Mouse (Mus musculus): ENCODE measurements around the gene Spg20.

Spg20 gene

DNA sequence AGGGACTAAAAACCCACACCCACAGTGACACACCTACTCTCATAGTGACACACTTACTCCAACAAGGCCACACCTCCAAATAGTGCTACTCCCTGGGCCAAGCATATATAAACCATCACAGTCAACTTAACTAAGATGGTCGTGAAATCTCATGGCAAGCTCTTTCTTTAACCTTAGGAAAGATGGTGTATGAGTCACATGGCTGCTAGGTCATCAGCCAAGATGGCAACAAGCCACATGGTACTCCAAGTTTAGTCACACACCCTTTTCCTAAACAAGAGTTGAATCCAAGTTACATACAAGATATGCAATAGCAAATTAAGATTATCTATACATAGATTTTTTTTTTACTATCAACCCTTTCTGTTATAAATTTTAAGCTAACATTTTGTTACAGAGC, 18.7 kb upstream of the Spg20 start:
- in situ Hi-C loops (cut with MboI; ENCODE audit: low pct_unique_long_range_greater_than_20kb in 1 of 2, low sequenced_read_pairs in 2 of 2, unreplicated experiment in 1 of 2) = no loop called here

DNA sequence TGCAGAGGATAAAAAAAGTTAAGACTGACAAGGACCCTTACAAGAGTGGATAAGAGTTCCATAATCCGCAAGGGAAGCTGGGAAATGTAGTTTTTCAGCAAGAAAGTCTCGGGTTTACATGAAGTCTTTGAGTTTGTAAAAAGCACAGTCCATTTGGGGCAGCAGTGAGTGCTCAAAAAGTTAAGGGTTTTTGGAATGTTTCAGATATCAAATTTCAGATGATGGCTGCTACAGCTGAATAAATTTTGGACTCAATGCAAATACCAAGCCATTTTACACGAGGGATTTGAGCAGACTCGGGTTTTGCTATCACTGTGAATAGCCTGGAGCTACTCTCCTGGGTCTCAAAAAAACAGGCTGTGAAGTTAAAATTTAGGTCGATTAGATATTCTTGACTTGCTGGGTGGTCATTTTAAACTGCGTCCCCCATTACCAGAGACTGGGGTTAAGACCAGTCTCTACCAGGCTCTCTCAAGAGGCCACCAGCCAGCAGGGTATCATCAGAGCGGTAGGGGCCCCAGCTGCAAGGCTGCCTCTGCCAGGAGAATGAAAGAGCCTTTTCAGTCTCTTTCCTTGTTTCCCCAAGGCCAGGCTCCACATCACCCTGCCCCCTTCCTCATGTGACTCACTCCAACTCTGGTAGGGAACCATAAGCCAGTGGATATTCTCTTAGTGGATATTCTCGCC, 15.8 kb upstream of the Spg20 start:
- in situ Hi-C loops (cut with MboI; ENCODE audit: low pct_unique_long_range_greater_than_20kb in 1 of 2, low sequenced_read_pairs in 2 of 2, unreplicated experiment in 1 of 2) = no loop called here

DNA sequence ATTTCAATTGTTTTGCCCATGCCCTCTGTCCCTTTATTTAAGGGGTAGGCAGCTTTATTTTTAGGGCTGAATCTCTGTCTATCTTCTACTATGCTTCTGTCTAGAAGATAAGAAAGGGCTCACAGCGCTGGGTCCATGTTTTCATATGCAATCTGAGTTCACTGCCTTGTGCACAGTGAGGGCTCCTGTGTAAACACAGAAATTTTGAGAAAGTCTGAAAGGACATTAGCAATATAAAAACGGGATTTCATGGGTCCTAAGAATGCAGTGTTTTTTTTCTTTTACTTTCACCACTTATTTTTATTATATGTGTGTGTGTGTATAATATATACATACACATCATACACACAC, 15.3 kb upstream of the Spg20 start:
- in situ Hi-C loops (cut with MboI; ENCODE audit: low pct_unique_long_range_greater_than_20kb in 1 of 2, low sequenced_read_pairs in 2 of 2, unreplicated experiment in 1 of 2) = no loop called here

DNA sequence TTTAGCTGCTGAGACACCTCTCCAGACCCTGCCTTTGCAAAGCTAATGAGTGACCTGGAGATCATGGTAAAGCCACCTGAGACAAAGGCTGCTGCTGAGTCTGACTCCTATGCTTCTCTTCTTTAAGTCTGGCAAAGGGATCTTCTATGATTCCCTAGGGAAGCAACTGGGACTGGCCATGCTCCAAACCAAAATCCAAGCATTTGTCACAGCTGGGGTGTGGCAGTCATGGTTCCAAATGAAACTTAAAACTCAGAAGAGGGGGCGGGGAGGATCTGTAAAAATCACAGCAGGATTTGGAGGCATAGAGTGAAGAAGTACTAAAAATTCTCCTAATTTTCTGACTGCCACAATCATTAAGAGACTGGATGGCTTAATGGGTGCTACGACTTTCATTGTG, 14.7 kb upstream of the Spg20 start:
- in situ Hi-C loops (cut with MboI; ENCODE audit: low pct_unique_long_range_greater_than_20kb in 1 of 2, low sequenced_read_pairs in 2 of 2, unreplicated experiment in 1 of 2) = no loop called here

DNA sequence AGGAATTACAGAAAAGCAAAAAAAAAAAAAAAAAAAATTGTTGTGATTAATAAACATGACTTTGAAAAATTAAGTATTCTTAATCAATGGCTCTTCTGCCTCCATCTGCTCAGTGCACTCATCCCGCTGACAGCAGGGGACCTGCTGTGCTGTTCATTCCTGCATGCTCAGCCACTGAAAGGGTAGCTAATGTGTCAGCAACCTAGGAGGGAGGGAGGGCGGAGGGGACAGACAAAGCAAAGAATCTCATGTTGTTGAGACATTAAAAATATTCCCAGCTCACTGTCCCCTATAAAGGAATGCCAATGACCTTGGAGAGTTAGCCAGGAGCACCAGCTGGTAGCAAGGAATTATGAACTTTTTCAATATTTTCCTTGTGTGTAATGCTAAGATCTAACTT, 13.9 kb upstream of the Spg20 start:
- in situ Hi-C loops (cut with MboI; ENCODE audit: low pct_unique_long_range_greater_than_20kb in 1 of 2, low sequenced_read_pairs in 2 of 2, unreplicated experiment in 1 of 2) = no loop called here

DNA sequence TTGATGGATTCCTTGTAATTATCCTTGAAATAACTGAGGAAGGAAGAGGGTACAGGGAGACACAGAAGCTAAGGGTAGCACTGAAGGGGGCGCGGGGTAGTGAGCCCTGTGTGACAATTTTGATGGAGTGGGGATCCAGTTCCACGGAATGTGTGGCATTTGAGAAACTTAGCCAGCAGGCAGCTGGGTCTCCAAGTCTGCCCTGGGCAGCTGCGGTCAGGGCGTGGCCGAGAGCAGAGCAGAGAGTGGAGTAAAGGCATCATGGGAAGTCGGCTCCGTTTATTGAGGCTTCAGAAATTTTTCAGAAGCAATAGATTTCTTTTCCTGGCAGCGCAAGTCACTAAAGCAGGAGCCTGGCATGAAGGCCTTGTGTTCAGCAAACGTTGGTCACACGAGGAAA, 12.9 kb upstream of the Spg20 start:
- in situ Hi-C loops (cut with MboI; ENCODE audit: low pct_unique_long_range_greater_than_20kb in 1 of 2, low sequenced_read_pairs in 2 of 2, unreplicated experiment in 1 of 2) = no loop called here

DNA sequence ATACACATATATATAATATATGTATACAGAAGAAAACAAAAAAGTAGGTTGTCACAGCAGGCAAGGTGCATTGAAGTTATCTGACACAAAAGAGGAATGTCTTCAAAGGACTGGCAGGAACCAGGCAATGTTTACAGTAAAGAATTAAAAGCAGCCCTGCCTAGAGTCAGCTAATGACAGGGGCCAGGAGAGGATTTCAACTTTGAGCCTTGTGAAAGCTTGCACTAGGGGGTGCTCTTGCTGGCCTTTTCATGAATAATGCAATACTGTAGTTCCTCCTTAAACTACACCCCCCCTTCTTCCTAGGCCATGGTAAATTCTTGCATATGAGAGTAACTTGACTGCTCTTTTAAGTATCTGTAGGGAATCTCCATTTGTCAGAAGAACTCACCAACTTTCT, 10.8 kb upstream of the Spg20 start:
- in situ Hi-C loops (cut with MboI; ENCODE audit: low pct_unique_long_range_greater_than_20kb in 1 of 2, low sequenced_read_pairs in 2 of 2, unreplicated experiment in 1 of 2) = no loop called here

DNA sequence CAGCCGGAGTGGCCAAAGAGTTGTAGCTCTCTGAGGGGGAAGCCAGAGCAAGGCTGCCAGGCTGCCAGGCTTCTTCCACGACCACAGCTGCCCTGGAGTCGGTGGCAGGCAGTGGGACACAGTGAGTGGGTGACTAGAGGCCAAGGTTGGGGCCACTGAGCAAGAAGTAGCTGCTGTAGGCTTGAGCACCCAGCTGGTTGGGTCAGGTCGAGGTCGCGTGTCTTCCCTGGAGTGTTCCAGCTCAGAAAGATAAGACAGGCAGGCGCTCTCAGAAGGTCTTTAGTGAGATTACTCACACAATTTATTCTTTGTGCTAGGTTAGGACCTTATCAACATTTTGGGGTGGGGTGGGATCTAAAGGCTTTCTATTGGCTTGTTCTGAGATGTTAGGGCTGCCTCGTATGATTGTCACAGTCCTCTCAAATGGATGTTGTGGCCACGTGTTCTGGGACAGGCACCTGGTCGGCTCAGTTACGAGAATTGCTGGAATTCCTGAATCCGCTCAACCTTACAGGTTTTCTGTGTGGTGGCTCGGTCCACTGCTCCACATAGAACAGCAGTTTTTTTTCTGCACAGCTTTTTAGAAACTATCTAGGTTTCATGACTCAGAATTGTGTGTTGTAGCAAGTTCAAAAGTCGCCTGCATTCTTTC, 6.4 kb upstream of the Spg20 start:
- in situ Hi-C loops (cut with MboI; ENCODE audit: low pct_unique_long_range_greater_than_20kb in 1 of 2, low sequenced_read_pairs in 2 of 2, unreplicated experiment in 1 of 2) = no loop called here

DNA sequence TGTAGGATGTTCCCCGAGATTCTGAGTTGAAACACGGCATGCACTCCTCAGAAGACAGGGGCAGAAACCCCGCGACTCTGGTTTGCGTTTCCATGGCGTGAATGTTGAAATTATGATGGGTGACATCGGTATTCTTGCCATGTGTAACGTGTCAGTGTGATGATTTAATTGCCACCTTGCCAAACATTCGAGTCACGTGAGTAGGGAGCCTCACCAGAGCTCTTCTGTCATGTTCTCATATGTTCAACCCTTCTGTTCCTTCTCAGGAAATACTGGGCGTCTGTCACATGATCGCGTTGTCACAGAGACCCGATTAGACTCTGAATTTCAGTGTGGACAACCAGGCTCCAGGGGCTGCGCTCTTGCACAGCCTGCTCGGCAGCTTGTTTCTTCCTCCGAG, 5.9 kb upstream of the Spg20 start:
- in situ Hi-C loops (cut with MboI; ENCODE audit: low pct_unique_long_range_greater_than_20kb in 1 of 2, low sequenced_read_pairs in 2 of 2, unreplicated experiment in 1 of 2) = no loop called here

DNA sequence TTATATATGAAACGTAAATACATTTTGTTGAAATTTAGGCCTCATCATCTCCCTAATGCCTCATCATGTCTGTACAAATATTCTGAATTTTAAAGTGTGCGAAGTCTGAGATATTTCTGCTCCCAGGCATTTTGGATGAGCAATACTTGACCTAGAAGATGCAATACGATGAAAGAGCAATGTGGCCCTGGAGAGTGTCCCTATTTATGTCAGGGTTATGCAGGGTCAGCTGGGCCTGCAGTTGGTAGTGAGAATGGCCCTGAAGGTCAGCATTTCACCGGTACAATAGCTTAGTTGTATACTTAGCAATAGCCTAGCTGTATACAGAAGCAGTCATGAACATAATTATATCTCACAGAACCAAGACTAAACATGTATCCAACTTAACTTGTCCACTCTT, 2.8 kb upstream of the Spg20 start:
- in situ Hi-C loops (cut with MboI; ENCODE audit: low pct_unique_long_range_greater_than_20kb in 1 of 2, low sequenced_read_pairs in 2 of 2, unreplicated experiment in 1 of 2) = no loop called here

DNA sequence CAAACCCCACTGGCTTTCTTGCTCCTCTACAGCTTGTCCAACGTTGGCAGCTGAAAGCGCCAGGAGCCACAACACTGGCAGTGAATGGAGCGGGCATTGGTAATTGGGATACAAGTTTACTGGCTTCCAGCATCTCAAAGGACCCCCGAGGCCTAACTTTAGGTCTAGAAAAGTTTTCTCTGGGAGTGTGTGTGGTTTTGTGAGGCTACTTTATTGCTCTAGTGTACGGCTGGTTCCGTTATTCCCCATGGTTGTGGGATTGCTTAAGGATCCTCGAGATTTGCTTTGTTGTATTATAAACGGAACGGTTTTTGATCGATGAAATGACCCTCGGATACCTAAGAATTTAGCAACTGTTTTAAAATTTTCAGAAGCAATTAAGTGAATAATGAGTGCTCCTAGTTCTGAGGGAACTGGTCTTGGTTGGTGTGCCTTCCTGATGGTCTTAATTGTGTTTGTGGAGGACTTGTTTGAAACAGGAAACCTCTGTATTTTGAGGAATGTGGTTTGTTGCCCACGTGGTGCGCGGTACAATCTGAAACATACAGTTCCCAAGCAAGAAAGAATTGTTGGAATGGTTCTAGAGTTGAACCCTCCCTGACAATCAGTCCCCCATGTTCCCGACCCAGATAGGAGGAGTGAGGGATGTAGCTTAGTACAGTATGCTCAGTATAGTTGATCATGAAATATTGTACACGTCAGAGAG, 955 bp downstream of the Spg20 start:
- in situ Hi-C loops (cut with MboI; ENCODE audit: low pct_unique_long_range_greater_than_20kb in 1 of 2, low sequenced_read_pairs in 2 of 2, unreplicated experiment in 1 of 2) = no loop called here

DNA sequence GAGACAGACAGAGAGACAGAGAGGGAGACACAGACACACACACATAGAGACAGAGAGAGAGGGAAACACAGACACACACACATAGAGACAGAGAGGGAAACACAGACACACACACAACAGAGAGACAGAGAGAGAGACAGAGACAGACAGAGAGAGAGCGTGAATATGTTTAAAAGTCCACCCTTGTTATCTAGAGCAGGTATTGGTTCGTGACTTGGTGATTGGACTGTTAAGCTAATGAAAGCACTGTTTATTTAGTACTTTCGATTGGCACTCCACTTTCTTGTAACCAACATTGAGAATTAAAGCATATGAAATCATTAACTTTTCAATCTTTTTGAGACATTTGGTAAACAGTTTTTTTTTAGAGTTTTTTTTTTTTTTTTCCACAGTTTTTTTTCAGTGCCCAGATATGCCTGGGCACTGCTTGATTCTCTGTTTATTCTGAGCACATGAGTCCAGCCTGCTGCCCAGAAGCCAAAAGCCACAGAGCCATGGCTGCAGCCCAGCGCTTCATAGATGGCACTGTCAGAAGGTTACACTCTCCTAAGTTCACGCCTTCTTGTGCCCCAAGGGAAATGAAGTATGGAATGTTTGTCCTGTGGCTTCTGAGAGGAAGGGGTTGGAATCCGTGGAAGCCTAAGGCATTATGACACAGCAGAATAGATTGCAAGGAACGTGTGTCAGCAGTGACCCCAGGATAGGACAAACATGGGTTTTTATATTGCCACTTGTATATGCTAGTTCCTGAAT, 2.6 kb downstream of the Spg20 start:
- in situ Hi-C loops (cut with MboI; ENCODE audit: low pct_unique_long_range_greater_than_20kb in 1 of 2, low sequenced_read_pairs in 2 of 2, unreplicated experiment in 1 of 2) = no loop called here

DNA sequence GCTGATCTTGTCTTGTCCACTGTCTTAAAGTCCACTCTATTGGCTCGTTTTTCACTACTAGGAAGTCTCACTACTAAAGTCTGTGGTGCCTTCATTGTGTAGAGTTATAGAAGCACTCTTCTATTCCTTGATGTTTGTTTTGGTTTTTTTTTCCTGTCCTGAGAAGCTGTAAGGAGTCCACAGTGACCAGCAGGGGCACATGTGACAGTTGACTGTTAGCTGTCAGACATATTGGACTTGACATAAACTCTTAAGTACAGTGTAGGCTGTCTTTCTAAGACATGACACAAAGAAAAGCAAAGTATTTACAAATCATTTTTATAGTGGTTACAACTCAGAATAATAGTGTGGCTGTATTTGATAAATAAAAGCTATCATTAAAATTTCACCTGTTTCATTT, 3.2 kb downstream of the Spg20 start:
- in situ Hi-C loops (cut with MboI; ENCODE audit: low pct_unique_long_range_greater_than_20kb in 1 of 2, low sequenced_read_pairs in 2 of 2, unreplicated experiment in 1 of 2) = no loop called here

DNA sequence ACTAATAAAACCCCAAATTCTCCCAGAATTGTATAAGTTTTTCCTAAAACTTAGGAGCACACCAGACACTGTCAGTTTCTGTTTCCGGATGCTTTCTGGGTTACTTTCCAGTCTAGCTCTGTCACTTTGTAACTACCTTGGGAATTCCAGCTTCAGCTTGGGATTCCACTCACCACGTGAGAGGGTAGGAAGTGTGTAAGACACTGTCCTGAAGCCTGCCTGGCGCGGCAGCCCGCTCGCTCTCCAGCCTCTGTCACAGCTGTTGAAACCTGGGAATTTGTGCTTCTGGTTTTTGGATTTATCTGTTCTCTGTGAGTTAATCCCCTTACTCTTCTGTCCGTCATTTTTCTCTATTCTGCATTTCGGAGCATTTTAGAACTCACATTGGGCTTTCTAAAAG, 4.1 kb downstream of the Spg20 start:
- in situ Hi-C loops (cut with MboI; ENCODE audit: low pct_unique_long_range_greater_than_20kb in 1 of 2, low sequenced_read_pairs in 2 of 2, unreplicated experiment in 1 of 2) = no loop called here

DNA sequence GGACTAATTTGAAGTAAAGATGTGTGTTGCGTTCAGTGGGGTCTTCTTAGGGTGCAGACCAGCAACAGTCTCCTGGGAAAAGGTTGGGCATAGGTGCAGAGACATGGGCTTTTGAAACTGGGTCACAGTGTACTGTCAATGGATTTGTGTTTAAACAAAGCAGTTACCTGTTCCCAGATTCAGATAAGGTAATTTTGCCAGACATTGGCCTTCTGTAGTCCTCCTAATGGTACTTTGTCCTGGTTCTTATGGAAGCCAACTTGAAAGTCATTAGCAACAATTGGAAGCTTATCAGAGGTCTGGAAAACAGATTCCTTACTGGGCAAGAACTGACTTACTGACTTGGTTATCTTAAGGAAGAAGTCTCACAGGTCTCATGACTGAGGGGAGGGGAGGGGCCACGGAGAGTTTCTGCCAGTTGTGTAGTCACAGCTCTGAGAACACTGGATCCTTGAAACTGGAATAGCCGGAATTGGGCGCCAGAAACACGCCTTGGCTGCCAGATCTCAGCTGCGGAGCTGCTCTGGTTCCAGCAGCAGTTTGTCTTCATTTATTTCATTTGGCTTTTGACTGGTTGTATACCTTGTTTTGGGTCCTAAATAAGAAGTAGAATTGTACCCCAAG, 7.5 kb downstream of the Spg20 start:
- in situ Hi-C loops (cut with MboI; ENCODE audit: low pct_unique_long_range_greater_than_20kb in 1 of 2, low sequenced_read_pairs in 2 of 2, unreplicated experiment in 1 of 2) = no loop called here

DNA sequence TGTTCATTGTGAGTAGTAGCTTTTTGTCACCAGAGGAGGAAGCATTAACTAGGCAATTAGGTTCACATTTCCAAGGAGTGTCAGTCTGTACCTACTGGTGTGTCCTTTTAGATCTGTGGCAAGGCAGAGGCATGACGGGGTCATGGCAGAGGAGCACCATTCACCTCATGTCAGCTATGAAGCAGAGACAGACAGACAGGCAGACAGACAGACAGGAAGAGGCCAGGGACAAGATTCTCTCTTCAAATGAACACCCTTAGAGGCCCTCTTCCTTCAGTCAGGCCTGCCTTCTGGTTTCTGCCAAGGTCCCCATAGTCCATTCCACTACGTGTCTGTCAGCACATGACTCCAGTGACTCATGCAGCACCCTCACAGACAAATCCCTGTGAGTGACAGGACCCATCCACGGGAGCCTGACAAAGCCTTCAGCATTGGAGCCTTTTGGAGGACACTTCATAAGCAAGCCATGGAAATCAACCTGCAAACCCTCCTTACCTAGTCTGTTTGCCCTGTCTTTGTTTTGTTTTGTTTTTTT, 10.5 kb downstream of the Spg20 start:
- in situ Hi-C loops (cut with MboI; ENCODE audit: low pct_unique_long_range_greater_than_20kb in 1 of 2, low sequenced_read_pairs in 2 of 2, unreplicated experiment in 1 of 2) = no loop called here

DNA sequence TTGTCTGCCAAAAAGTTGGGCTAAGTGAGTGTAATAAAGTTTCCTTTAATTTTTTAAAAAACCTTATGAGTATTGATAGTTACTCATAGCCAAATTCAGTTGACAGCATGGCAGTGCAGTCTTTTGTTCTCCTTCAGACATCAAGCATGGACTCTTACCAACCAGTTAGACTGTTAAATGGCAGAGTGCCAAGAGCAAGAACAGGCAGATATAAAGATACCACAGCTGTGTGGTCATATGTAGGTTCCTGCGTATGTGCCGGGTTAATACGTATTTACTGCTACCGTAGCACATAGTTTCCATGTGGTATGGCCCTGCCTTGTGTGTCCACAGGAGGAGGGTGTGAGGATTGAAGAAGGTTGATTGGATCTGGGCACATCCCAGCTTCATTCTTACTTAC, 11.2 kb downstream of the Spg20 start:
- in situ Hi-C loops (cut with MboI; ENCODE audit: low pct_unique_long_range_greater_than_20kb in 1 of 2, low sequenced_read_pairs in 2 of 2, unreplicated experiment in 1 of 2) = no loop called here

DNA sequence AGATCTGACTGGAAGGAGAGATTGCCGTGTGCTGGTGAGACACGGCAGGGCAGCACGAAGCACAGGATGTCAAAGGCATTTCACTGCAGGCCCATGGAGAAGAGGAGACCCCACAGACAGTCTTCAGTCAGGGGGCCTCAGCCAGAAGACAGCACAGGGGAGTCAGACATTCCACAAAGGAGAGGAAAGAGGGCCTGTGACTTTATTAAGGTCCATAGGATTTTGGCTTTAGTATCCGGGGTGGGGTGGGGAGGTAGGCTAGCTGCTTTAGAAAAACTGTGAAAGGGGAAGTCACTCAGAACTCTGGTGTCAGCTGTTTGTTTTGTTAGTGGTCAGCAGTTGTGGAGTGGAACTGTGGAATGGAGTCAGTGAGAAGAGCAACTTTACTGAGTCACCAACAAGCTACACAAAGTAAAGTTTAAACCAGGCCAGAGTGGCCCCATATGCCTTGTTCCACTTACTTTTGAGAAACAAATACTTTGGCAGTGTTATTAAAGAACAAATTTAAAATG, 17.3 kb downstream of the Spg20 start:
- in situ Hi-C loops (cut with MboI; ENCODE audit: low pct_unique_long_range_greater_than_20kb in 1 of 2, low sequenced_read_pairs in 2 of 2, unreplicated experiment in 1 of 2) = no loop called here
